Mouse (Mus musculus) retina, adult 2 months (tissue): ENCODE measurements around the gene Baiap2.

Source experiments
- DNase-seq: peaks from one replicate; pipeline ENCODE4 v3.0.0-alpha.2; 2012; ENCODE audit warnings: low read depth, low spot score

The Baiap2 gene

GRCm38 (mm10) chr11:120041191-120042123 is 98.9 kb downstream of the Baiap2 start:
- no peak for DNase-seq

- no peak for DNase-seq
Observed at GRCm38 (mm10) chr11:120042141-120042838, 99.7 kb downstream of the Baiap2 start.

GRCm38 (mm10) chr11:120045341-120045740 is 102.8 kb downstream of the Baiap2 start:
- no peak for DNase-seq

GRCm38 (mm10) chr11:120045839-120046552 is 103.4 kb downstream of the Baiap2 start:
- no peak for DNase-seq

GRCm38 (mm10) chr11:120046553-120047191 is 104.1 kb downstream of the Baiap2 start, which contains the start of gene Aatk:
Gene Aatk, minus strand, starts transcription at chr11:120047167.
- no peak for DNase-seq

GRCm38 (mm10) chr11:120047531-120048251 is 105.1 kb downstream of the Baiap2 start:
- no peak for DNase-seq

GRCm38 (mm10) chr11:120048252-120048556 is 105.6 kb downstream of the Baiap2 start:
- DNase-seq: no peak

- no peak for DNase-seq
Observed at GRCm38 (mm10) chr11:120049067-120049466, 106.5 kb downstream of the Baiap2 start.

- DNase-seq: no peak
Observed at GRCm38 (mm10) chr11:120051124-120051811, 108.7 kb downstream of the Baiap2 start.

GRCm38 (mm10) chr11:120052274-120052673 is 109.7 kb downstream of the Baiap2 start:
- no peak for DNase-seq

GRCm38 (mm10) chr11:120053846-120054245 is 111.3 kb downstream of the Baiap2 start:
- no peak for DNase-seq

GRCm38 (mm10) chr11:120055953-120056732 is 113.6 kb downstream of the Baiap2 start:
- DNase-seq: no peak
